Mouse (Mus musculus): Measurements from ENCODE around the gene Cand1. TPM values are rescaled to one million over a fixed set of nuclear protein-coding genes. Genes with fewer than 3 reads are reported as not detected.

Gene Cand1
- polyA plus RNA-seq, 1 experiment from 2014 or later, result 42.6 TPM

- no peak for ATAC-seq
- H3K9me3 ChIP-seq (replicated peaks; ENCODE audit: control insufficient read depth, low read length, poor library complexity, severe bottlenecking), result peaks cover 3% of the 10 kb centered on the region; the same call in 1 of the 2 replicates
- no peaks in the 10 kb centered on the region for H3K27me3 ChIP-seq (ENCODE audit: control insufficient read depth, insufficient read depth, low read depth, low read length)
- 59% methylated on average over 8 of the region's 8 CpGs for WGBS
- H3K9ac ChIP-seq (ENCODE audit: low read depth, low read length), result no peak overlapping the region
- H3K4me2 ChIP-seq (ENCODE audit: low read length), result no peak overlapping the region
- no peaks in the 10 kb centered on the region for H3K4me1 ChIP-seq (ENCODE audit: control insufficient read depth, insufficient read depth, low read length)
- H3K4me3 ChIP-seq (ENCODE audit: low read depth, low read length), result no peak overlapping the region
- no peak overlapping the region for H3K27ac ChIP-seq (ENCODE audit: low read length)
- H3K36me3 ChIP-seq (ENCODE audit: control insufficient read depth, insufficient read depth, low read length), result no peaks in the 10 kb centered on the region
These were observed 78.0 kb downstream of the Cand1 start for GRCm38 (mm10) chr10:119161820-119162382.

GRCm38 (mm10) chr10:119160161-119160560 is 79.7 kb downstream of the Cand1 start:
- H3K36me3 ChIP-seq (ENCODE audit: control insufficient read depth, insufficient read depth, low read length), result no peaks in the 10 kb centered on the region
- H3K4me2 ChIP-seq (ENCODE audit: low read length), result no peak overlapping the region
- H3K9ac ChIP-seq (ENCODE audit: low read depth, low read length), result no peak overlapping the region
- H3K9me3 ChIP-seq (replicated peaks; ENCODE audit: control insufficient read depth, low read length, poor library complexity, severe bottlenecking), result peaks cover 3% of the 10 kb centered on the region; the same call in 1 of the 2 replicates
- no peaks in the 10 kb centered on the region for H3K4me1 ChIP-seq (ENCODE audit: control insufficient read depth, insufficient read depth, low read length)
- no peak overlapping the region for H3K27ac ChIP-seq (ENCODE audit: low read length)
- 93% methylated on average over 6 of the region's 6 CpGs for WGBS
- H3K4me3 ChIP-seq (ENCODE audit: low read depth, low read length), result no peak overlapping the region
- H3K27me3 ChIP-seq (ENCODE audit: control insufficient read depth, insufficient read depth, low read depth, low read length), result no peaks in the 10 kb centered on the region
- no peak for ATAC-seq

GRCm38 (mm10) chr10:119149261-119149660 is 90.6 kb downstream of the Cand1 start:
- 77% methylated on average over 4 of the region's 4 CpGs for WGBS
- no peak overlapping the region for H3K9ac ChIP-seq (ENCODE audit: low read depth, low read length)
- ATAC-seq, result no peak
- no peaks in the 10 kb centered on the region for H3K27me3 ChIP-seq (ENCODE audit: control insufficient read depth, insufficient read depth, low read depth, low read length)
- H3K27ac ChIP-seq (ENCODE audit: low read length), result no peak overlapping the region
- H3K4me1 ChIP-seq (ENCODE audit: control insufficient read depth, insufficient read depth, low read length), result no peaks in the 10 kb centered on the region
- no peak overlapping the region for H3K4me2 ChIP-seq (ENCODE audit: low read length)
- no peaks in the 10 kb centered on the region for H3K36me3 ChIP-seq (ENCODE audit: control insufficient read depth, insufficient read depth, low read length)
- no peak overlapping the region for H3K4me3 ChIP-seq (ENCODE audit: low read depth, low read length)
- H3K9me3 ChIP-seq (replicated peaks; ENCODE audit: control insufficient read depth, low read length, poor library complexity, severe bottlenecking), result no peaks in the 10 kb centered on the region

Other genes starting within 250 kb of the Cand1 start
- gene Grip1, start 213.8 kb upstream of the Cand1 start, polyA plus RNA-seq (2015; fragmentation: Nextera tagmentation; extraction: Ambion mirVana), result 19.0 and 19.7 TPM in 2 replicates